Mouse (Mus musculus): ENCODE measurements around the gene Gm1113.
A peak's percentile ranks its signal among the peaks of the same experiment; 100 is the strongest.

The Gm1113 gene

DNA sequence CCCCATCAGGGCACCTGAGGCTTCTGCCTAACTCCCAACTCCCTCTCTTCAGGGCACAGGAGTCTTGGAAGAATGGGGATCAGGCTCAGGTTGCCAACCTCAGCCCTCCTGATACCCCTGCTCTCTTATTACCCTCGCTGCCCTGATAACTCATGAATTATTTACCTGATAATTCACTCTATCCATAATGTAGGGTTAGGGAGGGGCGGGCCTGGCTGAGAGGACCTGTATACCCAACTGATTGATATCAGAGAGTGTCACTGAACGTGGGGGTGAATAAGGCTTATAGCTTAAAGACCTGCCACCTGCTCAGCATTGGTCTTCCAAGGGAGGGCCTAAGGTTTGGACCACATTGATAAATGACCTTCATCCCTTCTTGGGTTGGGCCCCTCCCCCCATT, at the start of gene Gm1113:
Gene Gm1113, minus strand, starts transcription at position 101 of the 400 bp plus-strand sequence.
- no peak for DNase-seq

DNA sequence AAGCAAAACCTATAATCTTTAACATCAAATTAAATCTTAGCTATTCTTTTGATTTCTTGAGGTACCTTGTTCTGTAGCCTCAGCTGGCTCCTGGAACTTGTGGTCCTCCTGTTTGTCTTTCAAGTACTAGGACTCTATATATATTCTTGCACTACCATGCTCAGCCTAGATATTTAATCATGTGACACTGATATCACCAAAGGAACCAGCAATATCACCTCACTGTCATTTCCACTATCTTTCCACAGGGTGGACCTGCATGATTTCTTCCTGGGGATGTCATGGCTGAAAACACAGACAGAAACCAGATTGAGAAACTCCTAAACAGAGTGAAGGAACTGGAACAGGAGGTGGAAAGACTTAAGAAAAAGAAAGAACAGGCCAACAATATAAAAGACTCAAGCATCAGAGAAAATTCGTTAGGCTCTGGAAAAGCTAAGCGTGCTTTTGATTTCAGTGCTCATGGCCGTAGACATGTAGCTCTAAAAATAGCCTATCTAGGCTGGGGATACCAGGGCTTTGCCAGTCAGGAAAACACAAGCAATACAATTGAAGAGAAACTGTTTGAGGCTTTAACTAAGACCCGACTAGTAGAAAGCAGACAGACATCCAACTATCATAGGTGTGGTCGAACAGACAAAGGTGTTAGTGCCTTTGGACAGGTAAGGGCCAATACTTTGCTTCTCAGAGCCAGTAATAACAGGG, 46.6 kb upstream of the Gm1113 start:
- no peak for DNase-seq

DNA sequence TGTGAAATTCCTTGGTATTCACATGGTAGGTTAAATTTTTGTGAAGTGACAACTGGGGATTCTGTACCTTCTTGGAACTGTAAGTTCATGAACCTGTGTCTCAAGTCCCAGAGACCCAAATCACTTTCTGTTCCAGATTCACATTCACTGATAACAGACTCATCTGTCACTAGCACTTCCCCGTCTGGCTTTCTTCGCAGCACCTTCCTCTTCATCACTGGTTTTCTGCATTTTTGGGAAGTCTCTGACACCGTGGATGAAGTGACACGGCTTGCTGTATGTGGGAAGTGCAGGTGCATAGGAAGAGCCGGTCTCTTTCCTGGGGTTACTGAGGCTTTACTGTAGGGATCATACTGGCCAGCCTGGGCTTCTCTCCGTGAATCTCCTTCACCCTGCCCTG, 43.5 kb upstream of the Gm1113 start:
- no peak for DNase-seq

GRCm38 (mm10) chr9:35561076-35561475, 43.0 kb upstream of the Gm1113 start:
- no peak for DNase-seq

DNA sequence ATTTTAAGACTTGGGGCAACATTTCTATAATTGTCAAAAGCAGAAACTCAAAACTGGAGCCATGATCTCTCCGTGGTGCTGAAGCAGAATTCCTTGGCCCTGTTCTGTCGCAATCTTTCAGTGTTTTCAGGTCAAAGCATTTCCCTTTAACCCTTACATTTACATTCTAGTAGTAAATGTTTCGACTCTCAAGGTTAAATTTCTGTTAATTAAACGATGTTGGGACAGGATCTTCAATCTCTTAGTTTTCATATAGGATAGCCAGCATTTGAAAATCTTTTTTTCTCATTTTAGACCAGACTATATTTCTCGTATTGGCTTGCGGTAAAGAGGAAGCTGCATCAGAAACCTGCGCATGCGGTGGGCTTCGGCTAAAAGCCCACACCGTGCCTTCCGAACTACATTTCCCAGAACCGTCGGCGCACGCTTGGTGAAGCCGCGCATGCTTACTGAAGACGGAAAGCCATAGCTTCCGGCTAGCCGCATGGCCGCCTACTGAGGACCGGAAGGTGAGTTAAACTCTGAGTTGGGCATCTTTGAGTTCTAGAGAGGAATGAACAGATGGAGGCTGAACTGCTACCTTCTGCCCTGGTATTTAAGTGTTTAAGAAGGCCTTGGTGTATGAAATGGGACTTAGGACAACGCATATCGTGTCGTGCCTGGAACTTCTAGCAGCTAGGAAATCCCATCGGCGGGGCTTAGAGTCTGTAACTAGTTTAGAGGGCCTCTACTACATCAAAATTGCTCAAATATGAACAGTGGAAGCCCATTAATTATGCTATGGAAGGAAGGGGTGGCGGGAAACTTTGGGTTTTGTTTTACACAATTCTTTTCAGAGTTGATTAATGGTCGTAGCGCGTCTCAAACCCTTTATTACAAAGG, 41.2 kb upstream of the Gm1113 start:
- peak; percentile 81 for DNase-seq

GRCm38 (mm10) chr9:35558257-35559008, 40.4 kb upstream of the Gm1113 start, which contains the start of the genes Ddx25 and Pus3:
Gene Ddx25 (minus strand): TSS chr9:35558528.
Gene Pus3 (plus strand): TSS chr9:35558595.
- DNase-seq = peak; percentile 30

DNA sequence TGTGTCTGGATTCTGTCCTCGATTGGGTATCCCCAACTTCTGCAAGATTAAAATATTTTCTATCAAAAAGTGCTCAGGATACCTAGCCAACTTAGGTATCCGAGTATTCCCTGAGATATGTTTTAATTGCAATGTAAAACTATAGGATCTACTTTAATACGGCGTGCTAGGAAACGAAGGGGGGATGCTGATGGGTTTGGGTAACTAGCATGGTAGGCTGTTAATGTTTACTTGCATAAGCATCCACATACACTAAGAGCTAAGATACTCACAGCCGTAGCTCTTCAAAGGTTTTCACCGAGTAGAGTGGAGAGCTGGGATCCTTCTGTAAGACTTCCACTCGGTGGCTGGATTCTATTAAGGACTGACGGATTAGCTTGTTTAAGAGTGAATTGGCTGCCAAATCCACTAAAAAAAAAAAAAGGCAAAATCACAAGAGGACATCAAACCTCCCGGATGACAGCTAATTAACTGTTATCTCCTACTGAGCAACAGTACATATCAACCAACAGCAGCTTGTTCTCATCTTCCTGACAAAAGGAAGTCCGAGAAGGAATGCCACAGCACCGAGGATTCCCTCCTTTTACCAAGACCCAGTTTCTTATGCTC, 38.5 kb upstream of the Gm1113 start:
- DNase-seq = no peak

- DNase-seq = no peak
Observed at GRCm38 (mm10) chr9:35548455-35548854, 30.4 kb upstream of the Gm1113 start.

- no peak for DNase-seq
Observed at GRCm38 (mm10) chr9:35546745-35547144, 28.7 kb upstream of the Gm1113 start.

GRCm38 (mm10) chr9:35545704-35546103, 27.6 kb upstream of the Gm1113 start:
- no peak for DNase-seq

DNA sequence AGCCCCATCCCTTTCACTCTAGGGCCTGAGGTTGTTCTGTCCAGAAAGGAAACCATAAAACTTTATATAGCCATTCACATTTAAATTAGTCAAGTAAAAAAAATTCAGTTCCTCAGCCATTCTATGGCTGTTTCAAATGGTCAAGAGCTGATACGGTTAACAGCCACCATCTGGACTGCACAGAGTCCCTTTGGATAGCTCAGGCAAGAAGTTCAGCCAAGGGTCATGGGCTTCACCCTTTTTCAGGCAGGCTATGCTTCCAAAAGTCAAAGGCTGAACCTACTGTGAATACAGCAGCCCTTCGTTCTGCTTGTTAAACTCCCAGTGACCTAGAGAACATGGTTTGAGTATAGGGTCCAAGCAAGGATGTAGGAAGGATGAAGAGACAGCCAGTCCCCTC, 26.6 kb upstream of the Gm1113 start:
- DNase-seq = no peak

DNA sequence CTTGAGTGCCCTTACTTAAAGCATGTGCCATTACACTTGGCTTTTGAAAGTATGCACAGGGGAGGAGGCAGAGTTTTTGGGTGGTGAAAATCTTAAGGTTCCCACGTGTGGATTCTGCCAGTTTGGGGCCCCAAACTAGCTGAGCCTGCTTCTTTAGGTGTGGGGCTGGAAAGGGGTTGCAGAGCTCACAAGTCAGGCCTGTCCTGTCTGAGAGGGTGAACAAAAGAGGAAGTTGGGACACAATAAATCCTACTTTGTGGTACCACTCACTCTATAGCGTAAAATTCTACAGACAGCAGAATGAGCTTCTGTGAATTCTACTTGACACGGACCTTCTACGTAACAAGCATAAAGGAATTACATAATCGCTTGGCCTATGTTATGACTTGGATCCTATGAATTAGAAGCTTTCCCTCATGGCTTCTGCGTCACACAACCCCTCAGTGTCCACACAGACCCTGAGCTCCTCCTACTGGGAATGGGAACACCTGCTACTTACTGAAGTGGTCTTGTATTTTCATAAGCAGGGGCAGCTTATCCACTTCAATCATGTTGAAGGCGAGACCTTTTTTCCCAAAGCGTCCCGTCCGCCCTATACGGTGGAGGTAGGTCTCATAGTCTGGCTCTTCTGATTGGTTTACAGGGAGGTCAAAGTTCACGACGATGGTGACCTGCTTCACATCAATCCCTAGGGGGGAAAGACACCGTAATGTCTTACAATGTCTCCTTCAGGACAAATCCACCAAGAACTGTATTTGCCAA, 25.2 kb upstream of the Gm1113 start:
- DNase-seq = no peak

GRCm38 (mm10) chr9:35541941-35542340, 23.9 kb upstream of the Gm1113 start:
- no peak for DNase-seq

GRCm38 (mm10) chr9:35541488-35541887, 23.4 kb upstream of the Gm1113 start:
- DNase-seq = peak; percentile 80

DNA sequence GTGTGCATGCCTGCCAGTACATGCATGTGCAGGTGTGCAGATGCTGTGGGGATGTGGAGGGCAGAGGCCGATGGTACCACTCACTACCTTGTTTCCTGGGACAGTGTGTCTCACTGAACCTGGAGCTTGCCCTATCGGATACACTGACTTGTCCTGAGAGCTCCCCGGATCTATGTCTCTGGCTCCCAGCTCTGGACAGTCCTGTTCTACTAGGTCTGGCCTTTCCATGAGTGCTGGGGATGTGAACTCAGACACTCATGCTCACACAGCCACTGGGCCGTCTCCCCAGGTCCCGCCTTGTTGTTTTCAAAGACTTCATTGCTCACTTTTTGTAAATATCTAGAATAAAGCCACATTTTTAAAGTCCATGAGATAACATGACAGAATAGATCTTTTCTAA, 23.0 kb upstream of the Gm1113 start:
- DNase-seq = no peak

DNA sequence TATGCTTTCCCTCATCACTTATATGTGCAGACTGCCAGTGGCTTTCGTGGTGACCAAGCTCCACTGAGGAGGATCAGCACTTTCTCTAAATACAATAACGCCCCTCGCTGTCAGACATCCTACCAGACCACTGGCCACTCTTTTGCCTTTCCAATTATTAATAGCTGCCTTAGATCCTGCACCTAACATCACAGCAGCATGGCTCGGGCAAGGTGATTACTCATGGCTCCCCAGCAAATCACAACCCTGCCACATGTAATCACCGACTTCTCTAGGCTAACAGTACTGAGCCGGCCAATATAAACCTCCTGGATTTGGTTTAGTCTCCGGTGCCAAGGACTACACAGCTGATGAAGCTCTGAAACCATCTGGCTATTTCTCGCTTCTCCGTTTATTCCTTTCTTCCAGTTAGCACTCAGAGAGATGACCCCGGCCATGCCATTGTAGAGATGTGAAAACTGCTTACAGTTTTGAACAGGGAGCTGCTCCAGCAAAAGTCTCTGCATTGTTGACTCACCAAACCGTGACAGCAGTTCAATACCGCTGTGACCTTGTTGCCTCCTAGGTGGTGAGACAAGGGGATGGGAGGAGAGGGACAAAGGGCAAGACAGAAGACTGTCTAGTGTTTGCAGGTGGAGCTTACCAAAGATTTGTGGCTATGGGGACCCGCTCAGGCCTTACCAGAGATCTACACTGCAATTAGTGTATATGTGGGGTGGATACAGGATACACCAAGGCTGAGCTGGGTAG, 21.1 kb upstream of the Gm1113 start:
- no peak for DNase-seq

GRCm38 (mm10) chr9:35535876-35536275, 17.8 kb upstream of the Gm1113 start:
- no peak for DNase-seq

DNA sequence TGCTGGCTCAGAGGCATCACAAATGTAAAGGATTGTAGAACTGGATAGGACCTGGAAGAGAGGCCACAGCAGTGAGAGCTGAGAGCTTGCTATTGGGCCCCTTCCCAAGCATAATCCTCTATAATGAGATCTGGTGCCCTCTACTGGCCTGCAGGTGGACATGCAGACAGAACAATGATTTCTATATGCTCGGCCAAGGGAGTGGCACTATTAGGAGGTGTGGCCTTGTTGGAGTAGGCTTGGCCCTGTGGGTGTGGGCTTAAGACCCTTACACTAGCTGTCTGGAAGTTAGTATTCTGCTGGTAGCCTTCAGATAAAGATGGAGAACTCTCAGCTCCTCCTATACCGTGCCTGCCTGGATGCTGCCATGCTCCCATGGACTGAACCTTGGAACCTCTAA, 17.0 kb upstream of the Gm1113 start:
- peak; percentile 38 for DNase-seq

DNA sequence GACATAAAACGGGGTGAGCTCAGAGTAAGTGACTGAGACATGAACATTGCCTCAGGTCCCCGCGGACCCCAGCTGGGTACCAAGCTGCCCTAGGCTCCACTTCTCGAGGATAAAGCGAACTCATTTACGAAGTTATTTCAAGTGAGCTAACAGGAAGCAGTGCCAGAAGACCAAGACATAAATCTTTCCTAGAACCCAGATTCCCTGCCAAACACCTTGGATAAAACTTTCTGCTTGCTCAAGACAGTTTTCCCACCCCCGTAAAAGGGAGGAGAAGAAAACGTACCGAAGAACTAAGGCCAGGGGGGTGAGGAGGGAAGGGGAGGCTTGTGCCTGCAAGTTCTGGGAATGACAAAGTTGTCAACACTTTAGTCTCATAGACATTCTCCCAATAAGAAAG, 15.2 kb upstream of the Gm1113 start:
- DNase-seq = no peak

DNA sequence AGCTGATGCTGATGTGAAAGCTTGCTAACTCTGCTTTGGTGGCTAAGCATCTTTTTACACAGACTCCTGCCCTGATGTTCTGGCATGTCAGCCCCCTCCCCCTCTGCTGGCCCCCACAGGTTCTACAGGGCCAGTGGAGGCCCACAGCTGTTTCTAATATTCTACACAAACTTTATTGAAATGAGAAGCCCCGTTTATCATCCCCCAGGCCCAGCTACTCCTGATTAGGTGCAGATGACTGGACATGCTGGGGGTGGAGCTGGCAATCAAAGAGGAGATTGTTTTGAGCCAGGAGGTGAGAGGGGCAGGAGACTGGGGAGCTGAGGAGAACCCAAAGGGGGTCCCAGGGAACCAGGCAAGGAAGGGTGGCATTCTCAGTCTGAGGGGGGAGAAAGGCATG, 11.7 kb upstream of the Gm1113 start:
- DNase-seq = no peak

- no peak for DNase-seq
Observed at GRCm38 (mm10) chr9:35529141-35529540, 11.1 kb upstream of the Gm1113 start.
